Mouse (Mus musculus) cerebellum, postnatal 14 days (tissue): Measurements from ENCODE around the gene Rgs6.

Source experiments
- DNase-seq, 2 experiments: peaks; one replicate each; pipeline ENCODE4 v3.0.0; 2021; ENCODE audit warnings: mixed read lengths in 2 of 2

Rgs6 gene

DNA sequence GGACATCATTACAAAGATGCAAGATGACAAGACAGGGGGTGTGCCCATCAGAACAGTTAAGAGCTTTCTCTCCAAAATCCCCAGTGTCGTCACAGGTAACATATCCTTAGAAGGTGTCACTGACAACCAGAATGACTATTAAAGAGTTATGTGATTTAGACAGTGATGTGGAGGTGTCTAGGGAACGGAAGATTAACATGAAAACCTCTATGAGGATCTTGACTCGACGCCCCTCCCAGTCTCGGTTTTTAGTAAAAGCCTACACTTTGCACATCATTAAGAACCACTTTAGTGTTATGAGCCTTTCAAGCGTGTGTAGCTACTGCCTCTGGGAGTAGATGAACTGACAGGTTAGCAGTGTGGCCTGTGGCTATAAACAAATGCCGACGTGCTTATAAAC lies 397.2 kb downstream of the Rgs6 start:
- DNase-seq = no peak

- peak; percentile 70 to 75 for DNase-seq
These were observed 399.6 kb downstream of the Rgs6 start for GRCm38 (mm10) chr12:82987661-82988060.

DNA sequence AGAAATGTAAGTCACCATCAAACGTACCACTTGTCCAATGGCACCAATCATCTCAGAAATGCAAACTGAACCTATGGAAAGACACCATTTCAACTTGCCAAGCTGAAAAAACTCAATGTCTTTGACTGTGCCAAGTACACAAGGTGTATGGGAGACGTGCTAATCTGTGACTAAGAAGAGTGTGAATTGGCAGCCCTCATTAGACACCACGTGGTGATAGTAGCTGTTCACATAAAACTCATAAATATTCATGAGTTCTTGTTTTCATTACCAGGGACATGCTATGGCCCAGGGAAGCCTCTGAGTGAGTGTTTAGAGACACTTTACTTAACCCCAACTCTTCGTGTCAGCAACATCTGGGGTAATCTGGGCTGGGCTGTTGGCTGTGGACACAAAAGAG lies 405.8 kb downstream of the Rgs6 start:
- DNase-seq = peak in 1 of 2 experiments; percentile 32

DNA sequence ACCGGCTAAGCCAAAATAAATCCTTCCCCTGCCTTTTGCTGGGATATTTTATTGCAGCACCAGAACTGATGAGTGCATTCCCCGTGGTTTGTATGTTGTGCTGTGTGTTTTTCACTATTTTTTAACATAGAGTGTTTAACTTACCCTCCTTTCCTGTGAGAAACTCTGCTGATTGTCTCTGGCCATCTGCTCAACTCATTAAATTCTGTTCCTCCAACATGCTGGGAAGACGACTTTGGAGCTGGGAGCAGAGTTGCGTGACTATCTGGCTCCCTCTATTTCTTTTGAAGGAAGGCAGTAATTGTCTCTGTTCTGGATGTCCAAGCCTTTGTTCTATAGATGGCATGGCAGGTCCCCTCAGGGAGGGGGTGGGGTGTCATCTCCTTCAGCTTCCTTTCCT lies 408.7 kb downstream of the Rgs6 start:
- DNase-seq = no peak

DNA sequence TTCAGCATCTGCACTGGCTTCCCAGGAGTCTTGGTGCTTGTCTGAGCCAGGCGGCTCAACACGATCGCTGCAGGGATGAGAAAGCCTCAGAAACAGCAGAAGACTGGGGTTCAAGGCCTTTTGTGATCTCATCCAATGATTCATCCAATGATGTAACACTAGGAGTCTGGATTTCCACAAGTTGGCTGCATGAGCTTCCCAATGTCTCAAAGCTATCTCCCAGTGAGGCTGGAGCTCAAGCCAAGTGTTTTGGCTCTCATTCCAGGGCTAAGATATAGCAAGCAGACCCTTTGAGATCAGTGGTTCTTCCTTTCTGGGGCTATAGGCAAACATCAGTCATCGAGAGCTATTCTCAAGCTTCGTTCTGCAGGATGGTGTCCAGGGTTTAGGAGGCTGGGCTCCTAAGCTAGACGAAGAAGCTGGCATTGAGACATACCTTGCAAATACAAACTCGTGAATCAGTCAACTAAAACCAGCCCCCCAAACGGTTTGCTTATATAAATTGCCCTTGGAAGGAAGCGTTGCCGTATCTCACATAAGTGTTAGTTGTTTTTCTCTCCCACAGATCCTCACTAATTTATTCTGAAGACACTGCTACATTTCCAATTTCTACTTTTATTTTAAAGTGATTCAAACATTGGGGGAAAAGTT lies 410.7 kb downstream of the Rgs6 start:
- no peak for DNase-seq

GRCm38 (mm10) chr12:82999333-83000032 lies 411.4 kb downstream of the Rgs6 start:
- DNase-seq = no peak

DNA sequence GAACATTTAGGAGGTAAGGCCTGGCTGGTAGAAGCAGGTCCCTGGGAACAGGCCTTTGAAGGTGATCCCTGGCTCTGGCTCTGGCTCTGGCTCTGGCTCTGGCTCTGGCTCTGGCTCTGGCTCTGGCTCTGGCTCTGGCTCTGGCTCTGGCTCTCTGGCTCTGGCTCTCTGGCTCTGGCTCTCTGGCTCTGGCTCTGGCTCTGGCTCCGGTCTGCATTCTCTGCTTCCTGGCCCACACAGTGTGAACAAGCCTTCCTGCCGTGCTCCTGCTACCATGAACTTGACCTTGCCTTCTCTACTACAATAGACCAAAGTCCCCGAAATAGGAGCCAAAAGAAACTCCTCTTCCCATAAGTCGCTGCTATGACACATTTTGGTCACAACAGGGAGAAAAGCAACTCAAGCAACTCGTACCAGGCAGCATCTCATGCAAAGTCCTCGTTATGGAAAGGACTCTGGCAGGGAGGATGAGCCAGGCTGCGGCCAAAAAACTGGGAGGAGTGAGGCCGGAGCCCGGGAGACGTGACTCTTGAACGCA lies 412.0 kb downstream of the Rgs6 start:
- peak; percentile 52 to 59 for DNase-seq

DNA sequence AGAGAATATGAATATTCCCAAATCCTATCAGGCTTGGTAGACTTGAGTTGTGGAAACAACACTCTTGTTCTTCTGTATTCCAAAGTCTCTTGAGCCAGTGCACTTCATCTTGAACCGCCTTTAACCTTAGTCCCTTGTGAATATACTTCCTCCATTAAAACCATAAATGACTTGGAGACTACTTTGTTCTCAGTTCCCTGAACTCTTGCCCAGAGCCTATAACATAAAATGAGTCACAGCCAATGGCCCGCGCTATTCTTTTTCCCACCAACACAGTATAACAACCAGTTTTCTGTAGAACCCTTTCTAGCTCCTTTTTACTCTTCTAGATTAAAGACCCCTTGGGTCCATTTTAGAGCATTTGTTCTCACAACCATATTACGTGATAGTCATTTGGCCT lies 412.9 kb downstream of the Rgs6 start:
- DNase-seq = no peak

DNA sequence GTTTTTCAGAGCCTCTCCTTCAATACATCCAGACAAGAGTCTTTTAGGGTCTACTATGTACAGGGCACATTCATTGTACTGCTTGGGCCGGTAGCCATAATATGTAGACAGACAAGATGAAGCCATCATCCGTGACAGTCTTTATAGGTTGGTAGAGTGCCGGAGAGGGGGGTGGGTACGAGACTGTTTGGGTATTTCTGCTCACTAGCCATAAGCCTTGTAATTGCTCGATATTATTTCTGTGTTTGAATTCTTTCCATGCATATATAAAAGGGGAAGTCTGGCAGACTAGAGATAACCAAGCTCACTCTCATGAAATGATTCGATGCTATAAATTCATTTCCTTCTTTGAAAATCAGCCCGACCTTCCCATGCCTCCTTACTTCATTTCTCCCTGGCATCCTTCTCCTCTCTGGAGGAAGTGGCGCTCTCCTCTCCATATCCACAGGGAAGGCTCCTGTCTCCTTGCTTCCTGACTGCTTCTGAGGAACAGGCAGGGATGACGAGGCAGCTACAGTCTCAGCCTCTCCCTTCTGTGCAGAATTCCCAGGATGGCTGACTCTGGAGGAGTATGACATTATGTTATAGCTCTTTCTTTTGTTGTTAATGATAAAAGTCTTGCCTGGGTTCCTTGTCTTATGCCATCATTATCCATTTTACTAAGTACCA lies 416.1 kb downstream of the Rgs6 start:
- no peak for DNase-seq

GRCm38 (mm10) chr12:83011056-83011565 lies 423.0 kb downstream of the Rgs6 start:
- no peak for DNase-seq

GRCm38 (mm10) chr12:83013918-83014691 lies 426.0 kb downstream of the Rgs6 start:
- no peak for DNase-seq

GRCm38 (mm10) chr12:83014848-83015247 lies 426.8 kb downstream of the Rgs6 start:
- DNase-seq = peak in 1 of 2 experiments; percentile 45

- no peak for DNase-seq
These were observed 427.3 kb downstream of the Rgs6 start for GRCm38 (mm10) chr12:83015366-83015765.

DNA sequence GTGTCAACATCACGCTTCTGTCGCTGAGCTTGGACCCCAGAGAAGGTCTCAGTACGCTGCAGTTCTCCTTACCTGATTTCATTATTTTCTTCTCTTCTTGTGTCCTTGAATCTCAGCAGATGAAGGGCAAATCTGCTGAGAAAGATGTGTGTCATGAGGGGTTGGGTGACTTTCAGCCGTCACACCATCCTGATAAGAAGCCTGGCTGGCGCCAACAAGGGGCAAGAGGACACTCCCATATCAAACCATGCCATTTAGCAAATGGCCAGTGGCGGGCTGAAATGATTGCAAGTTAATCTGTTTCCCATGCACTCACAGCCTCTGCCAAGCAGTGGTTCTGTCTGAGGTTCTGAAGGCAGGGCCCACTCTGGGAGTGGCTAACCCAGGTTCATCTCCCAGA lies 428.4 kb downstream of the Rgs6 start:
- DNase-seq = no peak

DNA sequence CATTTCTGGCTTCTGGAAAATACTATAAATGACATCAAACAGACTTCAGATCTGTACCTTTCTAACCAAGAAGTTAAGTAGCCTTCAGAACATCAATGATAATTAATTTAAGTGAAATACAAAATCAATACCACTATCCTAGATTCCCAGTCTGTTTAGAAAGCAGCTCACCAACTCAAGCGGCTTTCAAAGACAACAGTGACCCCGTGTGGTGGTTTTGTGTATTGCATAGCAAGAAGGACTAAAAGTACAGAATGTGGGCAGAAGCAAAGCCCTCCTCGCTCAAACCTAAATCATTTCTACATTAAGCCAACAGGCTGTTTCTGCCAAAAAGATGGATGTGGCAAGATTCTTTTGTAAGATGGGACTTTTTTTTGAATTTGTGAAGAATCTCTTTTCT lies 429.9 kb downstream of the Rgs6 start:
- DNase-seq = peak; percentile 94

GRCm38 (mm10) chr12:83026985-83027384 lies 438.9 kb downstream of the Rgs6 start:
- DNase-seq = no peak

DNA sequence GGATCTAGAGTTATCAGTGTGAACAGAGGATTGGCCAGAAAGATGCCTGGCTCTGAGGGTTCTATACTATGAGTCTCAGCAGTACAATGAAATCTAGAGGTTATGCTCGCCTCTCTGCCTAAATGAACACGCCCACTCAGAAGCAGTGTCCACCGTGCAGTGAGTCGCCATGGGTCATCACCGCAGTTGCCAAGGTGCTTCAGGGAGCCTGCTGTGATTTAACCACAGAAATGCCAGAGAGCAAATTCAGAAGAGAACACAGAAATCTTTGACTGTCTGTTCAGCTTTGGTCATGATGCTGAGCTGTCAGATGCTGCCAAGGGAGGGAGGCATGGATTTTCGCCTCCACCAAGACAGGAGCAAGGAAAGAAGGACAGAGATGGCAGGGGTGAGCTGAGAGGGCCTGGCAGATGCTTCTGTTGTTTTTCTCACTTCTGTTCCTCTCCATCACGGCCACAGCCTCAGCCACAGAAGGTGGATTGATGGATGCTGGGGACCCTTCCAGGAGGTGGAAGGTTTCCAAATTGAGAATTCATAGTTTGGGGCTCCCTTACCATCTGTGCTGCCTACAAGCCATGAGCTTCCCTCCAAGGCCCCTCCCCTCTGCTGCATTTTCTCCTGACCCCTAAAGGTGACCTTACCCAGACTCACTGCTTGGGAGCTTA lies 445.2 kb downstream of the Rgs6 start:
- peak; percentile 27 to 30 for DNase-seq

GRCm38 (mm10) chr12:83034859-83035569 lies 446.9 kb downstream of the Rgs6 start:
- no peak for DNase-seq

GRCm38 (mm10) chr12:83037798-83038560 lies 449.9 kb downstream of the Rgs6 start:
- no peak for DNase-seq

GRCm38 (mm10) chr12:83038779-83039178 lies 450.7 kb downstream of the Rgs6 start:
- DNase-seq = no peak

DNA sequence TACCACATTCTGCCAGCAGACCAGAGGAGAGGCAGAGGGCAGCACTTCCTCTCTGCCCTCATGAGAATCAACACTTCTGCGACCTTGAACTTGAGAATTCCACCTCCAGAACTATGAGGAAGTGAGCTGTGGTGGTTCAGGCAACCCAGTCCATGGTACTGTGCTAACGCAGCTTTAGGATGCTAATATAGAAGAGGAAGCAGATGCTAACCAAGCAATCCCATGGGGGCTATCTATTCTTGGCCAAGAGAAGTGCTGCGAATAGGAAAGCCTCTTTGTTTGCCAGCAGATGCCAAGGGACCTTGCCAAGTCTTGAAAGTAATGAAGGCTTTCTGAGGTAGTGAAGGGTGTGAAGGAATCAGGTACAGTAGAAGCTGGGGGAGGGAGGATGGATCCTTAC lies 451.8 kb downstream of the Rgs6 start:
- DNase-seq = no peak
